Mouse (Mus musculus): ENCODE data around the gene Pip4k2c.

DNA sequence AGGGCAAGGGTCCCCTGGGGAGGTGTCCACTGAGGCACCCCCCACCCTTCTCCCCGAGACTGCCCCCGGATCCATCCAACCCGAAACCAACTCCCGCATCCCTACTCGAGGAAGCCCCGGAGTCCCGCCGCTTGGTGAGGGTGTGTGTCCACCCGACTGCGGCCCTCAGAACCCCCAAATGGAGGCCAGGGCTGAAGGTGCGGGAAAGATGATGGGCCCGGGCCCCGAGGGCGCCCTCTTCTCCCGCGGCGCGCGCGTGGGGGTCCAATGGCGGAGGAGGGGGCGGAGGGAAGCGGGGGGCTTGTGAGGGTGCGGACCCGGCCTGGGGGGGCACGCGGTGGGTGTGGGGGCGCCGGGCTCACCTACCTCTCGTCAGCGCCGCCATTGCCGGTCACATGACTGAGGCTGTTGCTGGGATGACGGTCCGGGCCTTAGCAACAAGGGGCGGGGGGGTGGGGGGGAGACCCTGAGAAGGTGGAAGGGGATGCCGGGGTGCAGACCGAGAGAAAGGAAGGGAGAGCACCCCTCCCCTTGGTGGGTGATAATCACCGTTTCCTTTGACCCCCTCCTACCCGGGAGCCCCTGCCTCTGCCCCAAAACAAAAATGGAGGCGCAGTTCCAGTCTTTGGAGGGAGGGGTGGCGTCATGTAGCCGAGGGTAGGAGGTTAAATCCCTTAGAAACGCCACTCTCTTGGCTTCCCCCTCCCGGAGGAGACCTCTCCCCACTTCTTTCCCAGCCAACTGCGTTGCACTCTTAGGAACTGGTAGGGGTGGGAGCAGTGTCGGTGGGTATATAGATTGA, 15.9 kb downstream of the Pip4k2c start, which contains the start of gene Dtx3:
- TF ChIP-seq CTCF (conservative IDR thresholded peaks at IDR 0.05; ENCODE audit: low read length) = no peak
- no peak for TF ChIP-seq NANOG (IDR thresholded peaks at IDR 0.05; ENCODE audit: borderline replicate concordance, low read length)

All from E14TG2a.4 (cell line).